Mouse (Mus musculus) E14TG2a.4 (cell line): ENCODE data around the gene Zfp652.

Experiments used
- CTCF ChIP-seq: conservative IDR thresholded peaks from 2 replicates; pipeline ENCODE4 v1.5.1; 2014; ENCODE audit warnings: low read length
- NANOG ChIP-seq: IDR thresholded peaks from 2 replicates; pipeline ENCODE4 v1.6.1; 2014; ENCODE audit warnings: borderline replicate concordance, low read length, mixed read lengths
- POU5F1 ChIP-seq: IDR thresholded peaks from 2 replicates; pipeline ENCODE4 v1.6.1; 2014; ENCODE audit warnings: low read length, borderline replicate concordance

GRCm38 (mm10) chr11:95858528-95859467 is 146.3 kb downstream of the Zfp652 start:
- TF ChIP-seq CTCF (no peak), POU5F1 (no peak), NANOG (no peak)
